Mouse (Mus musculus) limb, embryonic 13.5 days (tissue): ENCODE measurements around the gene Ppp6r1. TPM values are rescaled to one million over a fixed set of nuclear protein-coding genes. Genes with fewer than 3 reads are reported as not detected.

Source experiments
- ATAC-seq: fragments of 200-750 bp; cut with Nextera tagmentation; 2 replicates; pipeline ENCODE4 v1.8.0; 2017; ENCODE audit warnings: low read depth, moderate number of reproducible peaks, moderate TSS enrichment; ENCODE audit not compliant: low FRiP score
- H3K27ac ChIP-seq: fragments of 300-500 bp; sonication (generic); 2 replicates; pipeline ENCODE4 v1.5.1; 2015; ENCODE audit warnings: inconsistent platforms, mild to moderate bottlenecking, moderate library complexity
- H3K27me3 ChIP-seq: fragments of 300-500 bp; sonication (generic); 2 replicates; pipeline ENCODE4 v1.6.1; 2015; ENCODE audit warnings: mild to moderate bottlenecking, inconsistent platforms
- H3K36me3 ChIP-seq: fragments of 300-500 bp; sonication (generic); 2 replicates; pipeline ENCODE4 v1.6.1; 2015; ENCODE audit warnings: inconsistent platforms, mild to moderate bottlenecking, moderate library complexity
- H3K4me1 ChIP-seq: fragments of 300-500 bp; sonication (generic); 2 replicates; pipeline ENCODE4 v1.6.1; 2015; ENCODE audit warnings: inconsistent platforms
- H3K4me2 ChIP-seq: fragments of 300-500 bp; sonication (generic); replicated peaks from 2 replicates; pipeline ENCODE4 v1.6.1; 2015; ENCODE audit warnings: inconsistent platforms, mild to moderate bottlenecking, moderate library complexity
- H3K4me3 ChIP-seq: fragments of 300-500 bp; sonication (generic); 2 replicates; pipeline ENCODE4 v1.5.1; 2015; ENCODE audit warnings: moderate library complexity, mild to moderate bottlenecking, inconsistent platforms
- H3K9ac ChIP-seq: fragments of 300-500 bp; sonication (generic); 2 replicates; pipeline ENCODE4 v1.6.1; 2015; ENCODE audit warnings: mild to moderate bottlenecking, inconsistent platforms
- H3K9me3 ChIP-seq: fragments of 300-500 bp; sonication (generic); 2 replicates; pipeline ENCODE4 v1.6.1; 2016; ENCODE audit warnings: inconsistent platforms
- WGBS: fragments of 180-500 bp; shearing (Covaris S2); methylation state at CpG from one replicate; pipeline ENCODE4 v1.1.7; 2015; 5-methylcytosine and 5-hydroxymethylcytosine counted together
- polyA plus RNA-seq: library from polyadenylated mRNA; unstranded; fragments of >200 nt; fragmentation: Nextera tagmentation; extraction: Ambion mirVana; gene quantifications from 2 replicates; pipeline ENCODE4 v1.2.1, GENCODE M21; 2015

Gene Ppp6r1
- polyA plus RNA-seq, 1 experiment from 2014 or later: 9.9 TPM

DNA sequence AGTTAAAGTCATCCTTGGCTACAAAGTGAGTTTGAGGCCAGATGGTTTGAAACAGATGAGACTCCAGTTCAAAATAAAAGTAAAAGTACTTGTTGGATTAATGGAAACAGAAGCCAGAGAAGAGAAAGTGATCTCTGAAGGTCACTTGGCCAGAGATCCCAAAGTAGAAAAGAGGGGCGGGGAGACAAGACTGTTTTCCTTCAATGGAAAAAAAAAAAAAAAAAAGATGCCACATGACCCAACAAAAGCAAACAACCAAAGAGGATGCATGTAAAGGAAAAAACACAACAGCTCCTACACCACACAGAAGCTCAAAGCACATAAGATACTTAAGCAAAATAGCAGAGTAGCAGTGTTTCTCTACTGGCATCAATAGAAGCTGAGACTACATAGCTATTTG, 2.9 kb downstream of the Ppp6r1 start:
- ATAC-seq: no peak
- peaks cover 51% of the 10 kb centered on the region for H3K4me1 ChIP-seq
- no peaks in the 10 kb centered on the region for H3K9me3 ChIP-seq
- no peaks in the 10 kb centered on the region for H3K27me3 ChIP-seq
- peaks cover 25% of the 10 kb centered on the region for H3K36me3 ChIP-seq
- H3K27ac ChIP-seq: no peak overlapping the region
- H3K4me3 ChIP-seq: no peak overlapping the region
- no peak overlapping the region for H3K9ac ChIP-seq
- H3K4me2 ChIP-seq: no peak overlapping the region
- WGBS: 86% methylated on average over 1 of the region's 1 CpGs

GRCm38 (mm10) chr7:4655393-4655792, 3.4 kb downstream of the Ppp6r1 start:
- H3K36me3 ChIP-seq: peaks cover 25% of the 10 kb centered on the region
- H3K27me3 ChIP-seq: no peaks in the 10 kb centered on the region
- no peak overlapping the region for H3K9ac ChIP-seq
- WGBS: 89% methylated on average over 4 of the region's 4 CpGs
- no peaks in the 10 kb centered on the region for H3K9me3 ChIP-seq
- no peak overlapping the region for H3K4me3 ChIP-seq
- no peak overlapping the region for H3K27ac ChIP-seq
- peaks cover 47% of the 10 kb centered on the region for H3K4me1 ChIP-seq
- no peak for ATAC-seq
- no peak overlapping the region for H3K4me2 ChIP-seq

GRCm38 (mm10) chr7:4654221-4654620, 4.6 kb downstream of the Ppp6r1 start:
- no peaks in the 10 kb centered on the region for H3K27me3 ChIP-seq
- H3K9me3 ChIP-seq: no peaks in the 10 kb centered on the region
- no peak for ATAC-seq
- H3K9ac ChIP-seq: no peak overlapping the region
- 94% methylated on average over 2 of the region's 2 CpGs for WGBS
- peaks cover 25% of the 10 kb centered on the region for H3K36me3 ChIP-seq
- peaks cover 39% of the 10 kb centered on the region for H3K4me1 ChIP-seq
- no peak overlapping the region for H3K4me2 ChIP-seq
- no peak overlapping the region for H3K4me3 ChIP-seq
- H3K27ac ChIP-seq: no peak overlapping the region

- 80% methylated on average over 7 of the region's 7 CpGs for WGBS
- H3K9me3 ChIP-seq: no peaks in the 10 kb centered on the region
- H3K4me2 ChIP-seq: no peak overlapping the region
- no peak overlapping the region for H3K4me3 ChIP-seq
- H3K4me1 ChIP-seq: peaks cover 39% of the 10 kb centered on the region
- H3K27me3 ChIP-seq: no peaks in the 10 kb centered on the region
- peaks cover 25% of the 10 kb centered on the region for H3K36me3 ChIP-seq
- ATAC-seq: no peak
- H3K27ac ChIP-seq: no peak overlapping the region
- no peak overlapping the region for H3K9ac ChIP-seq
Observed at GRCm38 (mm10) chr7:4653780-4654179, 5.0 kb downstream of the Ppp6r1 start.

GRCm38 (mm10) chr7:4653351-4653750, 5.5 kb downstream of the Ppp6r1 start:
- no peak overlapping the region for H3K4me2 ChIP-seq
- H3K9ac ChIP-seq: 0 out of 2 replicates have a peak overlapping the region, but pooled peaks have one; percentile 19
- no peaks in the 10 kb centered on the region for H3K9me3 ChIP-seq
- H3K4me1 ChIP-seq: peaks cover 39% of the 10 kb centered on the region
- 62% methylated on average over 5 of the region's 5 CpGs for whole genome bisulfite sequencing
- H3K4me3 ChIP-seq: no peak overlapping the region
- ATAC-seq: no peak
- H3K36me3 ChIP-seq: peaks cover 25% of the 10 kb centered on the region
- H3K27ac ChIP-seq: no peak overlapping the region
- H3K27me3 ChIP-seq: no peaks in the 10 kb centered on the region

DNA sequence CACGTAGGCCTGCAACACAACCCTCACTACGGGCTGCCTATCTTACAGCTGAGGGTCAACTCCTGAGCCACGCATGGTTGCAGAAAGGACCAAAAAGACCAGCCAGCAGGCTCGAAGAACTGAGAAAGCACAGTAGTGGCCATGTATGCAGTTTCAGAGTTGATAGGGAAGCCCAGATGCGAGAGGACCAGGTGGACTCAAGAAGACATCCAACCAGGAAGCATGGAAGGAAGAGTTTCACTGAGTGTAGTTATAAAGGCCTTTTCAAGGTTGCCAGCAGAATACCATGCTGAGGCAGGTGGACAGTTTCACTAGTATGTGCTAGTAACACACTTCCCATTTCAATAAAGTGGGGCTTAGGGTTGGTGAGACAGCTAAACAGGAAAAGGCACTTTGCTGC, 6.1 kb downstream of the Ppp6r1 start:
- H3K4me2 ChIP-seq: no peak overlapping the region
- 92% methylated on average over 5 of the region's 5 CpGs for WGBS
- H3K27ac ChIP-seq: no peak overlapping the region
- H3K9ac ChIP-seq: no peak overlapping the region
- H3K4me1 ChIP-seq: peaks cover 35% of the 10 kb centered on the region
- H3K36me3 ChIP-seq: peaks cover 25% of the 10 kb centered on the region
- H3K27me3 ChIP-seq: no peaks in the 10 kb centered on the region
- no peak overlapping the region for H3K4me3 ChIP-seq
- no peaks in the 10 kb centered on the region for H3K9me3 ChIP-seq
- no peak for ATAC-seq

- 84% methylated on average over 8 of the region's 8 CpGs for WGBS
- H3K9ac ChIP-seq: no peak overlapping the region
- H3K36me3 ChIP-seq: peaks cover 30% of the 10 kb centered on the region
- no peaks in the 10 kb centered on the region for H3K9me3 ChIP-seq
- no peaks in the 10 kb centered on the region for H3K27me3 ChIP-seq
- no peak overlapping the region for H3K4me2 ChIP-seq
- ATAC-seq: no peak
- no peak overlapping the region for H3K4me3 ChIP-seq
- peaks cover 24% of the 10 kb centered on the region for H3K4me1 ChIP-seq
- H3K27ac ChIP-seq: no peak overlapping the region
Observed at GRCm38 (mm10) chr7:4651581-4651980, 7.2 kb downstream of the Ppp6r1 start.

GRCm38 (mm10) chr7:4647992-4648391, 10.8 kb downstream of the Ppp6r1 start:
- no peak overlapping the region for H3K27ac ChIP-seq
- ATAC-seq: no peak
- H3K27me3 ChIP-seq: no peaks in the 10 kb centered on the region
- no peak overlapping the region for H3K4me2 ChIP-seq
- peaks cover 56% of the 10 kb centered on the region for H3K36me3 ChIP-seq
- no peak overlapping the region for H3K9ac ChIP-seq
- WGBS: 88% methylated on average over 2 of the region's 2 CpGs
- no peaks in the 10 kb centered on the region for H3K9me3 ChIP-seq
- no peaks in the 10 kb centered on the region for H3K4me1 ChIP-seq
- no peak overlapping the region for H3K4me3 ChIP-seq

GRCm38 (mm10) chr7:4647291-4647690, 11.5 kb downstream of the Ppp6r1 start:
- Histone ChIP-seq H3K9ac (no peak overlapping the region), H3K4me3 (no peak overlapping the region), H3K27me3 (no peaks in the 10 kb centered on the region), H3K4me2 (no peak overlapping the region), H3K36me3 (peaks cover 55% of the 10 kb centered on the region), H3K4me1 (no peaks in the 10 kb centered on the region), H3K27ac (no peak overlapping the region), H3K9me3 (no peaks in the 10 kb centered on the region)
- WGBS: 71% methylated on average over 6 of the region's 6 CpGs
- ATAC-seq: no peak

- H3K4me3 ChIP-seq: no peak overlapping the region
- no peak overlapping the region for H3K4me2 ChIP-seq
- no peaks in the 10 kb centered on the region for H3K4me1 ChIP-seq
- ATAC-seq: no peak
- 88% methylated on average over 3 of the region's 3 CpGs for WGBS
- peaks cover 58% of the 10 kb centered on the region for H3K36me3 ChIP-seq
- no peaks in the 10 kb centered on the region for H3K9me3 ChIP-seq
- H3K9ac ChIP-seq: 0 out of 2 replicates have a peak overlapping the region, but pooled peaks have one; percentile 14
- no peaks in the 10 kb centered on the region for H3K27me3 ChIP-seq
- no peak overlapping the region for H3K27ac ChIP-seq
Observed at GRCm38 (mm10) chr7:4646806-4647205, 12.0 kb downstream of the Ppp6r1 start.

GRCm38 (mm10) chr7:4643225-4643624, 15.6 kb downstream of the Ppp6r1 start:
- H3K36me3 ChIP-seq: peaks cover 84% of the 10 kb centered on the region
- H3K9me3 ChIP-seq: no peaks in the 10 kb centered on the region
- no peak for ATAC-seq
- no peak overlapping the region for H3K9ac ChIP-seq
- no peak overlapping the region for H3K4me2 ChIP-seq
- no peaks in the 10 kb centered on the region for H3K27me3 ChIP-seq
- 87% methylated on average over 6 of the region's 6 CpGs for WGBS
- no peak overlapping the region for H3K4me3 ChIP-seq
- no peak overlapping the region for H3K27ac ChIP-seq
- H3K4me1 ChIP-seq: no peaks in the 10 kb centered on the region

GRCm38 (mm10) chr7:4641956-4642355, 16.9 kb downstream of the Ppp6r1 start:
- H3K27ac ChIP-seq: no peak overlapping the region
- peaks cover 95% of the 10 kb centered on the region for H3K36me3 ChIP-seq
- H3K9me3 ChIP-seq: no peaks in the 10 kb centered on the region
- H3K4me1 ChIP-seq: no peaks in the 10 kb centered on the region
- WGBS: 79% methylated on average over 7 of the region's 7 CpGs
- H3K4me2 ChIP-seq: no peak overlapping the region
- no peak for ATAC-seq
- H3K4me3 ChIP-seq: no peak overlapping the region
- H3K27me3 ChIP-seq: no peaks in the 10 kb centered on the region
- no peak overlapping the region for H3K9ac ChIP-seq

- Histone ChIP-seq H3K9ac (no peak overlapping the region), H3K4me1 (no peaks in the 10 kb centered on the region), H3K4me3 (no peak overlapping the region), H3K27me3 (no peaks in the 10 kb centered on the region), H3K27ac (no peak overlapping the region), H3K36me3 (peaks cover 96% of the 10 kb centered on the region), H3K4me2 (no peak overlapping the region), H3K9me3 (no peaks in the 10 kb centered on the region)
- no peak for ATAC-seq
- 82% methylated on average over 11 of the region's 11 CpGs for WGBS
Observed at GRCm38 (mm10) chr7:4641155-4641554, 17.7 kb downstream of the Ppp6r1 start.
